In genomic region chr17:25013606-25014501, GRCm38 (mm10) we compare ENCODE assay signal across 8 mouse cellular contexts. TPM values are rescaled to one million over a fixed set of nuclear protein-coding genes. Genes with fewer than 3 reads are reported as not detected.
A peak's percentile ranks its signal among the peaks of the same experiment; 100 is the strongest.
DNase-seq lines count a peak whose midpoint lies in the region; ATAC-seq and TF ChIP-seq lines count a peak whose summit lies in the region.

No protein-coding gene starts in this region.

- H3K4me3 ChIP-seq in embryonic facial prominence, embryonic 13.5 days, result peak overlapping the region; percentile 92
- H3K4me3 ChIP-seq in heart, embryonic 13.5 days, result peak overlapping the region; percentile 87
- peak overlapping the region; percentile 83 for H3K4me3 ChIP-seq in small intestine, adult 2 months (ENCODE audit: low read depth, low read length)

- peak; percentile 58 for DNase-seq in CD4-positive helper T cell, adult 2 months (ENCODE audit: low read depth, low spot score)
- peak; percentile 47 to 79 for DNase-seq in adrenal gland, adult (ENCODE audit: inconsistent age in 2 of 2, low spot score in 1 of 2)
- DNase-seq in kidney, postnatal 10 days, result peak; percentile 58
- DNase-seq in frontal cortex, postnatal 14 days (ENCODE audit: low spot score in 2 of 2), result no peak

- H3K36me3 ChIP-seq in embryonic facial prominence, embryonic 13.5 days, result peaks cover 32% of the 10 kb centered on the region
- peaks cover 38% of the 10 kb centered on the region for H3K36me3 ChIP-seq in heart, embryonic 13.5 days
- peaks cover 20% of the 10 kb centered on the region for H3K36me3 ChIP-seq in small intestine, adult 2 months (ENCODE audit: control insufficient read depth, insufficient read depth, low read length)

- under 1% methylated on average over 78 of the region's 81 CpGs for WGBS in embryonic facial prominence, embryonic 13.5 days
- WGBS in heart, embryonic 13.5 days, result under 1% methylated on average over 73 of the region's 81 CpGs
- WGBS in small intestine, adult 2 months, result under 1% methylated on average over 81 of the region's 81 CpGs

- H3K27ac ChIP-seq in embryonic facial prominence, embryonic 13.5 days, result peak overlapping the region; percentile 84
- H3K27ac ChIP-seq in heart, embryonic 13.5 days (replicated peaks), result peak overlapping the region; percentile 94
- H3K27ac ChIP-seq in small intestine, adult 2 months (ENCODE audit: insufficient read depth, low read depth, low read length), result peak overlapping the region; percentile 55

- peak overlapping the region; percentile 92 for H3K4me2 ChIP-seq in embryonic facial prominence, embryonic 13.5 days
- H3K4me2 ChIP-seq in heart, embryonic 13.5 days, result peak overlapping the region; percentile 95

- peak overlapping the region; percentile 99 for H3K9ac ChIP-seq in embryonic facial prominence, embryonic 13.5 days
- H3K9ac ChIP-seq in heart, embryonic 13.5 days, result peak overlapping the region; percentile 97

- peaks cover 17% of the 10 kb centered on the region for H3K4me1 ChIP-seq in embryonic facial prominence, embryonic 13.5 days
- H3K4me1 ChIP-seq in heart, embryonic 13.5 days, result peaks cover 21% of the 10 kb centered on the region
- H3K4me1 ChIP-seq in small intestine, adult 2 months (ENCODE audit: control insufficient read depth, insufficient read depth, insufficient read length, low read length), result peaks cover 3% of the 10 kb centered on the region

- no peak for ATAC-seq in embryonic facial prominence, embryonic 13.5 days (ENCODE audit: insufficient number of reproducible peaks, insufficient read depth, low FRiP score, low TSS enrichment, low read depth)
- ATAC-seq in heart, embryonic 13.5 days (ENCODE audit: extremely low read depth, insufficient number of reproducible peaks, low FRiP score, low TSS enrichment), result no peak
- ATAC-seq in megakaryocyte, adult 5-6 weeks (ENCODE audit: poor library complexity, severe bottlenecking), result 0 out of 2 replicates have a peak, but pooled peaks have one; percentile 13

- no peaks in the 10 kb centered on the region for H3K9me3 ChIP-seq in embryonic facial prominence, embryonic 13.5 days
- no peaks in the 10 kb centered on the region for H3K9me3 ChIP-seq in heart, embryonic 13.5 days

- H3K27me3 ChIP-seq in embryonic facial prominence, embryonic 13.5 days, result no peaks in the 10 kb centered on the region
- no peaks in the 10 kb centered on the region for H3K27me3 ChIP-seq in heart, embryonic 13.5 days (replicated peaks)
- no peaks in the 10 kb centered on the region for H3K27me3 ChIP-seq in small intestine, adult 2 months (ENCODE audit: control insufficient read depth, insufficient read depth, low read length)

- no peak for TF ChIP-seq CTCF in small intestine, adult 2 months (IDR thresholded peaks at IDR 0.05; ENCODE audit: extremely low read depth, insufficient read length, insufficient replicate concordance, low read depth, low read length)

- TF ChIP-seq POLR2A in small intestine, adult 2 months (IDR thresholded peaks at IDR 0.05; ENCODE audit: low read depth, low read length), result no peak

RNA-seq across cellular contexts. Expression of gene Cramp1l, which starts 1.7 kb away (rescaled TPM):
- polyA plus RNA-seq in embryonic facial prominence, embryonic 13.5 days (2015; fragmentation: Nextera tagmentation; extraction: Ambion mirVana), result 8.5 and 9.7 TPM in 2 replicates
- 4.0 and 4.4 TPM in 2 replicates for polyA plus RNA-seq in heart, embryonic 13.5 days (2015; fragmentation: Nextera tagmentation; extraction: Ambion mirVana)
- total RNA-seq in megakaryocyte, adult 5-6 weeks (2015), result 17.7 and 18.1 TPM in 2 replicates
- 9.8 and 10.2 TPM in 2 replicates for total RNA-seq in megakaryocyte, adult 5-6 weeks (2017)
- 5.8 and 10.0 TPM in 2 replicates for polyA plus RNA-seq in small intestine, adult 2 months (2012; rRNA removed)

RNA-seq across cellular contexts. Expression of gene Ift140, which starts 2.0 kb away (rescaled TPM):
- polyA plus RNA-seq in embryonic facial prominence, embryonic 13.5 days (2015; fragmentation: Nextera tagmentation; extraction: Ambion mirVana), result 22.0 and 26.2 TPM in 2 replicates
- 11.7 and 13.4 TPM in 2 replicates for polyA plus RNA-seq in heart, embryonic 13.5 days (2015; fragmentation: Nextera tagmentation; extraction: Ambion mirVana)
- total RNA-seq in megakaryocyte, adult 5-6 weeks (2015), result 6.4 and 8.1 TPM in 2 replicates
- 9.9 and 17.2 TPM in 2 replicates for total RNA-seq in megakaryocyte, adult 5-6 weeks (2017)
- 4.2 and 8.4 TPM in 2 replicates for polyA plus RNA-seq in small intestine, adult 2 months (2012; rRNA removed)

RNA-seq across cellular contexts. Expression of gene Jpt2, which starts 53.4 kb away (rescaled TPM):
- polyA plus RNA-seq in embryonic facial prominence, embryonic 13.5 days (2015; fragmentation: Nextera tagmentation; extraction: Ambion mirVana), result 217 and 236 TPM in 2 replicates
- 122 and 123 TPM in 2 replicates for polyA plus RNA-seq in heart, embryonic 13.5 days (2015; fragmentation: Nextera tagmentation; extraction: Ambion mirVana)
- 60.9 and 63.8 TPM in 2 replicates for total RNA-seq in megakaryocyte, adult 5-6 weeks (2015)
- total RNA-seq in megakaryocyte, adult 5-6 weeks (2017), result 54.0 and 55.0 TPM in 2 replicates
- polyA plus RNA-seq in small intestine, adult 2 months (2012; rRNA removed), result 13.3 and 18.2 TPM in 2 replicates

Comparison
In these comparisons a context has a peak if more than half of its experiments do, and no peak if none do; other contexts are left out.
1. DNase-seq: peak in CD4-positive helper T cell, adult 2 months (single experiment), adrenal gland, adult (2 of 2) and kidney, postnatal 10 days (single experiment); none in frontal cortex, postnatal 14 days (0 of 2).
2. Peak in every context shown above with its lines, with median percentiles within 50 percentile points of each other: H3K27ac ChIP-seq and H3K4me3 ChIP-seq.